Mouse (Mus musculus) intestine, embryonic 15.5 days (tissue): ENCODE measurements at regions not wholly inside any gene's neighbourhood (a gene's known extent, or its start where the extent isn't known, plus 50 kb on each side); places are given as distances from the start of the nearest gene placed in this dataset.

Source experiments
- ATAC-seq: fragments of 200-750 bp; cut with Nextera tagmentation; 2 replicates; pipeline ENCODE4 v1.8.0; 2017; ENCODE audit warnings: moderate TSS enrichment, moderate library complexity
- H3K27ac ChIP-seq: fragments of 300-500 bp; sonication (generic); 2 replicates; pipeline ENCODE4 v1.5.1; 2015; ENCODE audit warnings: mild to moderate bottlenecking, inconsistent platforms
- H3K27me3 ChIP-seq: fragments of 300-500 bp; sonication (generic); replicated peaks from 2 replicates; pipeline ENCODE4 v1.6.1; 2015; ENCODE audit warnings: inconsistent platforms
- H3K36me3 ChIP-seq: fragments of 300-500 bp; sonication (generic); 2 replicates; pipeline ENCODE4 v1.6.1; 2015; ENCODE audit warnings: inconsistent platforms
- H3K4me1 ChIP-seq: fragments of 300-500 bp; sonication (generic); replicated peaks from 2 replicates; pipeline ENCODE4 v1.6.1; 2015; ENCODE audit warnings: inconsistent platforms
- H3K4me2 ChIP-seq: fragments of 300-500 bp; sonication (generic); replicated peaks from 2 replicates; pipeline ENCODE4 v1.6.1; 2015; ENCODE audit warnings: mild to moderate bottlenecking, inconsistent platforms
- H3K4me3 ChIP-seq: fragments of 300-500 bp; sonication (generic); replicated peaks from 2 replicates; pipeline ENCODE4 v1.5.1; 2015; ENCODE audit warnings: inconsistent platforms
- H3K9ac ChIP-seq: fragments of 300-500 bp; sonication (generic); 2 replicates; pipeline ENCODE4 v1.6.1; 2015; ENCODE audit warnings: inconsistent platforms
- H3K9me3 ChIP-seq: fragments of 300-500 bp; sonication (generic); 2 replicates; pipeline ENCODE4 v1.6.1; 2016; ENCODE audit warnings: inconsistent platforms
- WGBS: fragments of 180-500 bp; shearing (Covaris S2); methylation state at CpG from one replicate; pipeline ENCODE4 v1.1.7; 2015; 5-methylcytosine and 5-hydroxymethylcytosine counted together

- Histone ChIP-seq H3K27me3 (no peaks in the 10 kb centered on the region), H3K9me3 (no peaks in the 10 kb centered on the region), H3K4me3 (no peak overlapping the region), H3K36me3 (no peaks in the 10 kb centered on the region), H3K9ac (no peak overlapping the region), H3K4me2 (no peak overlapping the region), H3K4me1 (no peaks in the 10 kb centered on the region), H3K27ac (no peak overlapping the region)
- no peak for ATAC-seq
- WGBS = 85% methylated on average over 4 of the region's 4 CpGs
Observed at GRCm38 (mm10) chr1:41166787-41167420, 361.5 kb downstream of the Tmem182 start.

- Histone ChIP-seq H3K9me3 (no peaks in the 10 kb centered on the region), H3K36me3 (no peaks in the 10 kb centered on the region), H3K4me3 (no peak overlapping the region), H3K9ac (no peak overlapping the region), H3K27ac (no peak overlapping the region), H3K4me1 (no peaks in the 10 kb centered on the region), H3K27me3 (no peaks in the 10 kb centered on the region), H3K4me2 (no peak overlapping the region)
- ATAC-seq = no peak
- 80% methylated on average over 6 of the region's 6 CpGs for WGBS
Observed at GRCm38 (mm10) chr1:41186991-41187390, 381.6 kb downstream of the Tmem182 start.

- Histone ChIP-seq H3K4me1 (no peaks in the 10 kb centered on the region), H3K36me3 (no peaks in the 10 kb centered on the region), H3K9me3 (no peaks in the 10 kb centered on the region), H3K4me2 (no peak overlapping the region), H3K4me3 (no peak overlapping the region), H3K27me3 (no peaks in the 10 kb centered on the region), H3K27ac (no peak overlapping the region), H3K9ac (no peak overlapping the region)
- WGBS = 75% methylated on average over 2 of the region's 2 CpGs
- ATAC-seq = no peak
Observed at GRCm38 (mm10) chr1:41212876-41213275, 407.5 kb downstream of the Tmem182 start.

- H3K9ac ChIP-seq = no peak overlapping the region
- no peaks in the 10 kb centered on the region for H3K4me1 ChIP-seq
- H3K36me3 ChIP-seq = no peaks in the 10 kb centered on the region
- H3K27ac ChIP-seq = no peak overlapping the region
- no peak for ATAC-seq
- WGBS = 86% methylated on average over 1 of the region's 1 CpGs
- H3K27me3 ChIP-seq = no peaks in the 10 kb centered on the region
- H3K9me3 ChIP-seq = no peaks in the 10 kb centered on the region
- no peak overlapping the region for H3K4me3 ChIP-seq
- no peak overlapping the region for H3K4me2 ChIP-seq
Observed at GRCm38 (mm10) chr1:41225851-41226250, 420.4 kb downstream of the Tmem182 start.

GRCm38 (mm10) chr1:41235335-41235734 is 429.9 kb downstream of the Tmem182 start:
- Histone ChIP-seq H3K4me3 (no peak overlapping the region), H3K27ac (no peak overlapping the region), H3K36me3 (no peaks in the 10 kb centered on the region), H3K9ac (no peak overlapping the region), H3K4me1 (no peaks in the 10 kb centered on the region), H3K4me2 (no peak overlapping the region), H3K9me3 (no peaks in the 10 kb centered on the region), H3K27me3 (no peaks in the 10 kb centered on the region)
- WGBS = 75% methylated on average over 7 of the region's 7 CpGs
- no peak for ATAC-seq

- H3K27me3 ChIP-seq = no peaks in the 10 kb centered on the region
- H3K36me3 ChIP-seq = no peaks in the 10 kb centered on the region
- no peak overlapping the region for H3K4me2 ChIP-seq
- no peak for ATAC-seq
- H3K4me1 ChIP-seq = no peaks in the 10 kb centered on the region
- no peak overlapping the region for H3K4me3 ChIP-seq
- no peaks in the 10 kb centered on the region for H3K9me3 ChIP-seq
- no peak overlapping the region for H3K27ac ChIP-seq
- no peak overlapping the region for H3K9ac ChIP-seq
- WGBS = 84% methylated on average over 6 of the region's 6 CpGs
Observed at GRCm38 (mm10) chr1:41243000-41243399, 437.6 kb downstream of the Tmem182 start.

GRCm38 (mm10) chr1:41244627-41245026 is 439.2 kb downstream of the Tmem182 start:
- Histone ChIP-seq H3K9ac (no peak overlapping the region), H3K4me2 (no peak overlapping the region), H3K36me3 (no peaks in the 10 kb centered on the region), H3K4me1 (no peaks in the 10 kb centered on the region), H3K27me3 (no peaks in the 10 kb centered on the region), H3K27ac (no peak overlapping the region), H3K4me3 (no peak overlapping the region), H3K9me3 (no peaks in the 10 kb centered on the region)
- 92% methylated on average over 12 of the region's 12 CpGs for WGBS
- ATAC-seq = no peak

GRCm38 (mm10) chr1:41264214-41264613 is 458.8 kb downstream of the Tmem182 start:
- no peak overlapping the region for H3K9ac ChIP-seq
- ATAC-seq = no peak
- H3K4me1 ChIP-seq = no peaks in the 10 kb centered on the region
- no peak overlapping the region for H3K4me2 ChIP-seq
- H3K27ac ChIP-seq = no peak overlapping the region
- H3K4me3 ChIP-seq = no peak overlapping the region
- WGBS = 39% methylated on average over 10 of the region's 10 CpGs
- H3K27me3 ChIP-seq = no peaks in the 10 kb centered on the region
- H3K9me3 ChIP-seq = no peaks in the 10 kb centered on the region
- H3K36me3 ChIP-seq = no peaks in the 10 kb centered on the region

GRCm38 (mm10) chr1:41271111-41271730 is 465.8 kb downstream of the Tmem182 start:
- H3K36me3 ChIP-seq = no peaks in the 10 kb centered on the region
- no peaks in the 10 kb centered on the region for H3K4me1 ChIP-seq
- 30% methylated on average over 4 of the region's 4 CpGs for WGBS
- no peak overlapping the region for H3K27ac ChIP-seq
- ATAC-seq = no peak
- H3K4me2 ChIP-seq = no peak overlapping the region
- no peak overlapping the region for H3K4me3 ChIP-seq
- H3K27me3 ChIP-seq = no peaks in the 10 kb centered on the region; the same call in 1 of the 2 replicates
- no peak overlapping the region for H3K9ac ChIP-seq
- H3K9me3 ChIP-seq = no peaks in the 10 kb centered on the region

- H3K36me3 ChIP-seq = no peaks in the 10 kb centered on the region
- H3K27me3 ChIP-seq = no peaks in the 10 kb centered on the region; the same call in 1 of the 2 replicates
- no peak overlapping the region for H3K4me2 ChIP-seq
- no peak overlapping the region for H3K27ac ChIP-seq
- no peak overlapping the region for H3K9ac ChIP-seq
- no peaks in the 10 kb centered on the region for H3K4me1 ChIP-seq
- no peak overlapping the region for H3K4me3 ChIP-seq
- ATAC-seq = no peak
- 16% methylated on average over 10 of the region's 10 CpGs for WGBS
- H3K9me3 ChIP-seq = no peaks in the 10 kb centered on the region
Observed at GRCm38 (mm10) chr1:41274573-41275270, 469.3 kb downstream of the Tmem182 start.

- Histone ChIP-seq H3K27me3 (no peaks in the 10 kb centered on the region; the same call in 1 of the 2 replicates), H3K9me3 (no peaks in the 10 kb centered on the region), H3K4me1 (no peaks in the 10 kb centered on the region), H3K9ac (no peak overlapping the region), H3K36me3 (no peaks in the 10 kb centered on the region), H3K27ac (no peak overlapping the region), H3K4me3 (no peak overlapping the region), H3K4me2 (no peak overlapping the region)
- 12% methylated on average over 8 of the region's 8 CpGs for WGBS
- no peak for ATAC-seq
Observed at GRCm38 (mm10) chr1:41275271-41275624, 469.8 kb downstream of the Tmem182 start.

GRCm38 (mm10) chr1:41275642-41276041 is 470.2 kb downstream of the Tmem182 start:
- Histone ChIP-seq H3K36me3 (no peaks in the 10 kb centered on the region), H3K9ac (no peak overlapping the region), H3K9me3 (no peaks in the 10 kb centered on the region), H3K4me1 (no peaks in the 10 kb centered on the region), H3K4me2 (no peak overlapping the region), H3K4me3 (no peak overlapping the region), H3K27ac (no peak overlapping the region), H3K27me3 (no peaks in the 10 kb centered on the region; the same call in 1 of the 2 replicates)
- no peak for ATAC-seq
- WGBS = 52% methylated on average over 6 of the region's 6 CpGs

- ATAC-seq = no peak
- Histone ChIP-seq H3K36me3 (no peaks in the 10 kb centered on the region), H3K9ac (no peak overlapping the region), H3K4me1 (no peaks in the 10 kb centered on the region), H3K27ac (no peak overlapping the region), H3K27me3 (no peaks in the 10 kb centered on the region; the same call in 1 of the 2 replicates), H3K4me3 (no peak overlapping the region), H3K9me3 (no peaks in the 10 kb centered on the region), H3K4me2 (no peak overlapping the region)
- 63% methylated on average over 6 of the region's 6 CpGs for WGBS
Observed at GRCm38 (mm10) chr1:41276303-41276702, 470.9 kb downstream of the Tmem182 start.
